Mouse (Mus musculus) embryonic facial prominence, embryonic 11.5 days (tissue): ENCODE measurements around the gene Krtap5-4. TPM values are rescaled to one million over a fixed set of nuclear protein-coding genes. Genes with fewer than 3 reads are reported as not detected.
A peak's percentile ranks its signal among the peaks of the same experiment; 100 is the strongest.
"Not testable (repeated sequence)": the region's sequence is repeated elsewhere in the genome, so short reads cannot be mapped to it uniquely, and the experiment has no call there.

ENCODE experiments used
- ATAC-seq: fragments of 200-750 bp; cut with Nextera tagmentation; replicated peaks from 2 replicates; pipeline ENCODE4 v1.8.0; 2017; ENCODE audit warnings: low read depth; ENCODE audit not compliant: insufficient number of reproducible peaks, low FRiP score, low TSS enrichment
- DNase-seq: peaks from one replicate; pipeline ENCODE4 v3.0.0-alpha.2; 2015; ENCODE audit warnings: low spot score
- H3K27ac ChIP-seq: fragments of 300-500 bp; sonication (generic); replicated peaks from 2 replicates; pipeline ENCODE4 v1.5.1; 2014; ENCODE audit warnings: mild to moderate bottlenecking, low read depth, low read length, control low read depth
- H3K27me3 ChIP-seq: fragments of 300-500 bp; sonication (generic); 2 replicates; pipeline ENCODE4 v1.6.1; 2014; ENCODE audit warnings: mild to moderate bottlenecking, low read length, moderate library complexity, mixed read lengths; ENCODE audit not compliant: control insufficient read depth, insufficient read depth
- H3K36me3 ChIP-seq: fragments of 300-500 bp; sonication (generic); replicated peaks from 2 replicates; pipeline ENCODE4 v1.6.1; 2014; ENCODE audit warnings: low read depth, mild to moderate bottlenecking, low read length, moderate library complexity, mixed read lengths; ENCODE audit not compliant: control insufficient read depth, insufficient read depth
- H3K4me1 ChIP-seq: fragments of 300-500 bp; sonication (generic); 2 replicates; pipeline ENCODE4 v1.6.1; 2014; ENCODE audit warnings: low read length, mixed read lengths; ENCODE audit not compliant: control insufficient read depth, insufficient read depth
- H3K4me2 ChIP-seq: fragments of 300-500 bp; sonication (generic); 2 replicates; pipeline ENCODE4 v1.6.1; 2014; ENCODE audit warnings: low read depth, mild to moderate bottlenecking, control low read depth, low read length, moderate library complexity
- H3K4me3 ChIP-seq: fragments of 300-500 bp; sonication (generic); 2 replicates; pipeline ENCODE4 v1.5.1; 2014; ENCODE audit warnings: low read depth, low read length, control low read depth
- H3K9ac ChIP-seq: fragments of 300-500 bp; sonication (generic); replicated peaks from 2 replicates; pipeline ENCODE4 v1.6.1; 2014; ENCODE audit warnings: mild to moderate bottlenecking, control low read depth, low read length
- H3K9me3 ChIP-seq: fragments of 300-500 bp; sonication (generic); replicated peaks from 2 replicates; pipeline ENCODE4 v1.6.1; 2016; ENCODE audit warnings: mild to moderate bottlenecking, low read length, inconsistent platforms, mixed read lengths; ENCODE audit not compliant: control insufficient read depth
- WGBS: fragments of 180-500 bp; shearing (Covaris S2); extraction: QIAGEN DNeasy Blood & Tissue Kit; methylation state at CpG from one replicate; pipeline ENCODE4 v1.1.7; 2014; 5-methylcytosine and 5-hydroxymethylcytosine counted together
- polyA plus RNA-seq: library from polyadenylated mRNA; unstranded; fragments of >200 nt; fragmentation: Nextera tagmentation; extraction: Ambion mirVana; gene quantifications from 2 replicates; pipeline ENCODE4 v1.2.1, GENCODE M21; 2014

Krtap5-4 gene
- polyA plus RNA-seq, 1 experiment from 2014 or later: 0.20 TPM

DNA sequence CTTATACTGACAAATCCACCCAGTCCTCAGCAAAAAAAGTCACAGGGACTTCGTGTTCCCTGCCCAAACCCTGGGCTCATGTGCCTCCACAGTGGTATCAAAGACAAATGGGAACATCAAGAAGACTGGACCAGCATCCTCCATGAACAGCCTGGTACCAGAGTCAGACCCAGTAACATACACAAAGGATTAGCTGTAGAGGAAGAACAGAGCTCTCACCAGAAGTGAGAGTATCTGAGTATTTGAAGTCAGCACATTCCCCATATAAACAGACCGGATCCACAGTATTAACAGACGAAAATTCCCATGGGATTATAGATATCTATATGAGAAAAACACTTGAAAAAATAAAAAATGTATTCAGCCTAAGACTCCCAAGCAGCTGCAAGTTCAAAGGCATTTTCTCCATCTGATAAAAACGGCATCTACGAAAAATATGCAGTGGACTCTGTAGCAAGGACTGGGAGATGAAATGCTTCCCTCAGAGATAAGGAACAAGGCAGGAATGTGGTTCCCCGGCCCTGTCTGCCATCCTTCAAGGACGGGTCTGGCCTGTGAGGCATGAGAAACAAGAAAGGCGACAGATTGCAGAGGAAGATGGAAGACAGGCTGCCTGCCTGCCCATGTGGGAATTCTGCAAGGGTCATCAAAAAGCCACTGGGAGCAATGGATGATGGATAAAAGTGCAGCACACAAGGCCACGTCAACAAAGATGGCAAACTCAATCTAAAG, 23.5 kb downstream of the Krtap5-4 start:
- no peaks in the 10 kb centered on the region for H3K9me3 ChIP-seq
- ATAC-seq: no peak
- DNase-seq: no peak

DNA sequence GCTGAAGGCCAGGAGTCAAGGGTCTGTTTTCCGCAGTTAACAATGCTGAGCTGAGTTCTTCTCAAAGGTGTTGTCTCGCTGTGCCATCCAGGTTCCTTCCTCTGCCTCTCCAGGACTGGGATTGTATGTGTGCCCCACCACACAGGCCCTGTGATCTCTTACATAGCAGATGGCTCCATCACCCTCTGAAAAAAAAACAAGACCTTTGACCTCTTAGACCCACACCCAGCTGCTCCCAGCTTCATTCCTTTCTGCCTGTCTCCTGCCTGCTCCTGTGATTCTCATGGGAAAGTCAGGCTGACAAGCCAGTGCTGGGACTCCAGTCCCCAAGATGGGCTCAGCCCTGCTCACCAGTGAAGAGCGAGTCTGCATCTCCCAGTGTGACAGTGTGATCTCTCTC, 25.2 kb downstream of the Krtap5-4 start:
- ATAC-seq (no peak), DNase-seq (no peak)
- H3K36me3 ChIP-seq: no peaks in the 10 kb centered on the region
- 56% methylated on average over 3 of the region's 3 CpGs for WGBS
- no peak overlapping the region for H3K9ac ChIP-seq
- no peaks in the 10 kb centered on the region for H3K9me3 ChIP-seq
- H3K4me3 ChIP-seq: no peak overlapping the region
- no peak overlapping the region for H3K27ac ChIP-seq
- no peaks in the 10 kb centered on the region; the same call in 1 of the 2 replicates for H3K4me1 ChIP-seq
- H3K4me2 ChIP-seq: no peak overlapping the region
- H3K27me3 ChIP-seq: no peaks in the 10 kb centered on the region

More for the DNA sequence above, 23.5 kb downstream of the Krtap5-4 start:
- 59% methylated on average over 9 of the region's 9 CpGs for WGBS
- no peak overlapping the region for H3K4me3 ChIP-seq
- H3K4me1 ChIP-seq: no peaks in the 10 kb centered on the region
- no peak overlapping the region for H3K27ac ChIP-seq
- H3K9ac ChIP-seq: no peak overlapping the region
- no peak overlapping the region for H3K4me2 ChIP-seq
- no peaks in the 10 kb centered on the region for H3K27me3 ChIP-seq
- no peaks in the 10 kb centered on the region for H3K36me3 ChIP-seq

GRCm38 (mm10) chr7:142330271-142330724, 26.9 kb downstream of the Krtap5-4 start:
- no peaks in the 10 kb centered on the region; the same call in 1 of the 2 replicates for H3K4me1 ChIP-seq
- ATAC-seq (no peak), DNase-seq (no peak)
- no peaks in the 10 kb centered on the region for H3K9me3 ChIP-seq
- 57% methylated on average over 9 of the region's 9 CpGs for WGBS
- no peak overlapping the region for H3K4me3 ChIP-seq
- no peak overlapping the region for H3K9ac ChIP-seq
- H3K27me3 ChIP-seq: no peaks in the 10 kb centered on the region
- no peak overlapping the region for H3K27ac ChIP-seq
- no peak overlapping the region for H3K4me2 ChIP-seq
- no peaks in the 10 kb centered on the region for H3K36me3 ChIP-seq

DNA sequence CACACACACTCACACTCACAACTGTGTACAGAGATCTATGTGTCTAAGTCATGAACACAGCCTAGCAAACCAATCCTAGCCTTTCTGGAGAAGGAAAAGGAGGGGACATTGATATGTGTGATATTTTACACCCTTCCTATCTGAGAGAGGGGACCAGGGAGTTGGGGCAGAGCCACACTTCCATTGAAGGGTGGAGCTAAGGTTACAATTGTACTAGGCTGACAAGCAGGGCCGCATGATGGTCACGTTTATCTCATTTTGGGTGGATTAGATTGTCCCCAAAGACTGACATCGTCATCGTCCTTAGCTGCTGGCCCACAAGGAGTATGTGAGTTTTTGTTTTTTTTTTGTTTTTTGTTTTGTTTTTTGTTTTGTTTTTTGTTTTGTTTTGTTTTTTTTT, 27.9 kb downstream of the Krtap5-4 start:
- no peaks in the 10 kb centered on the region; the same call in 1 of the 2 replicates for H3K4me1 ChIP-seq
- no peaks in the 10 kb centered on the region for H3K27me3 ChIP-seq
- WGBS: 85% methylated on average over 4 of the region's 4 CpGs
- H3K36me3 ChIP-seq: no peaks in the 10 kb centered on the region
- no peak overlapping the region for H3K9ac ChIP-seq
- H3K4me2 ChIP-seq: no peak overlapping the region
- no peak overlapping the region for H3K27ac ChIP-seq
- no peak overlapping the region for H3K4me3 ChIP-seq
- ATAC-seq: no peak
- no peaks in the 10 kb centered on the region for H3K9me3 ChIP-seq
- DNase-seq: no peak

GRCm38 (mm10) chr7:142332741-142333140, 29.4 kb downstream of the Krtap5-4 start:
- 31% methylated on average over 2 of the region's 9 CpGs for WGBS
- H3K4me1 ChIP-seq: not testable (repeated sequence)

DNA sequence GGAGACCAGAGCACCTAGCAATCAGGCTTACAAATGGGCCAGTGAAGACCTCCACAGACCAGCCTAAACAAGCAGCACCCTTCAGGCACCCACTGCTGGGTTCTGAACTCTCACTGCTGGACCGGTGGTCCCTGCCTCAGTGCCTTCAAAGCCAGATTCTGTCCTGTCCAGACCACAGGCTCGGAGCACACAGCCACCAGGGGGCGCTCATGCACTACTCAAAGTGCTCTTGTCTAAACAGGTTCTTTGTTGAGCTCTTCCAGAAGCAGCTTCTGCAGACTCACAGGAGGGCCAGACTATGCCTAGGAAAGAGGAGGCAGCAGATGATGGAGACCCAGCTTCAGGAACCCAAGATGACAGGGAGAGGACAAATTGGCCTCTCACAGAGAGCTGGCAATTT, 30.9 kb downstream of the Krtap5-4 start:
- no peaks in the 10 kb centered on the region; the same call in 1 of the 2 replicates for H3K4me1 ChIP-seq
- H3K9me3 ChIP-seq: no peaks in the 10 kb centered on the region
- H3K27ac ChIP-seq: no peak overlapping the region
- no peaks in the 10 kb centered on the region for H3K27me3 ChIP-seq
- DNase-seq (peak; percentile 97), ATAC-seq (peak; percentile 70)
- H3K36me3 ChIP-seq: no peaks in the 10 kb centered on the region
- no peak overlapping the region for H3K4me3 ChIP-seq
- peak overlapping the region; percentile 22; the same call in 1 of the 2 replicates for H3K9ac ChIP-seq
- H3K4me2 ChIP-seq: no peak overlapping the region
- 4% methylated on average over 3 of the region's 3 CpGs for WGBS

More at GRCm38 (mm10) chr7:142332741-142333140, 29.4 kb downstream of the Krtap5-4 start:
- H3K4me3 ChIP-seq, H3K36me3 ChIP-seq, DNase-seq, H3K4me2 ChIP-seq, H3K9me3 ChIP-seq, H3K9ac ChIP-seq, H3K27me3 ChIP-seq: not testable (repeated sequence)
- ATAC-seq: 0 out of 2 replicates have a peak, but pooled peaks have one; percentile 21
- 0 out of 2 replicates have a peak overlapping the region, but pooled peaks have one; percentile 56 for H3K27ac ChIP-seq

GRCm38 (mm10) chr7:142335151-142335550, 31.8 kb downstream of the Krtap5-4 start:
- 83% methylated on average over 8 of the region's 8 CpGs for WGBS
- no peaks in the 10 kb centered on the region; the same call in 1 of the 2 replicates for H3K4me1 ChIP-seq

GRCm38 (mm10) chr7:142340269-142340970, 37.1 kb downstream of the Krtap5-4 start:
- ATAC-seq (no peak; the same call in 1 of the 2 replicates), DNase-seq (no peak)
- 53% methylated on average over 10 of the region's 10 CpGs for WGBS
- H3K36me3 ChIP-seq: no peaks in the 10 kb centered on the region
- H3K9ac ChIP-seq: no peak overlapping the region
- no peaks in the 10 kb centered on the region for H3K4me1 ChIP-seq
- H3K4me2 ChIP-seq: no peak overlapping the region
- H3K4me3 ChIP-seq: no peak overlapping the region
- H3K27me3 ChIP-seq: no peaks in the 10 kb centered on the region
- H3K9me3 ChIP-seq: no peaks in the 10 kb centered on the region
- H3K27ac ChIP-seq: no peak overlapping the region

More at GRCm38 (mm10) chr7:142335151-142335550, 31.8 kb downstream of the Krtap5-4 start:
- H3K4me3 ChIP-seq: no peak overlapping the region
- H3K4me2 ChIP-seq: no peak overlapping the region
- DNase-seq: no peak
- no peak overlapping the region; the same call in none of the 2 replicates for H3K9ac ChIP-seq
- no peaks in the 10 kb centered on the region for H3K9me3 ChIP-seq
- H3K27me3 ChIP-seq: no peaks in the 10 kb centered on the region
- no peak overlapping the region for H3K27ac ChIP-seq
- no peak for ATAC-seq
- H3K36me3 ChIP-seq: no peaks in the 10 kb centered on the region
